Comparison of ENCODE assay signal across 31 mouse cellular contexts in genomic region chr2:14184375-14184774, GRCm38 (mm10). TPM values are rescaled to one million over a fixed set of nuclear protein-coding genes. Genes with fewer than 3 reads are reported as not detected.
"Had no signal": no experiment of that assay in that cellular context is flagged by ENCODE, and none has a peak within 500 bp of the region (broad histone marks: within the 10 kb centered on the region; RNA-seq: fewer than 3 reads in every experiment).

No protein-coding gene starts in this region.

- H3K4me2 ChIP-seq: heart, embryonic 12.5 days; hindbrain, embryonic 12.5 days; hindbrain, embryonic 14.5 days; intestine, embryonic 15.5 days; limb, embryonic 12.5 days; liver, embryonic 11.5 days; liver, embryonic 13.5 days; liver, embryonic 15.5 days had no signal

- H3K36me3 ChIP-seq: heart, embryonic 10.5 days; heart, embryonic 12.5 days; hindbrain, embryonic 10.5 days; hindbrain, embryonic 12.5 days; intestine, embryonic 15.5 days; limb, embryonic 10.5 days; limb, embryonic 12.5 days; liver, embryonic 13.5 days; liver, embryonic 15.5 days had no signal

- ATAC-seq: hindbrain, embryonic 16.5 days; inflammation-experienced regulatory T-cells, adult 6 months; intestine, embryonic 15.5 days; intestine, postnatal 0 days had no signal

- H3K27ac ChIP-seq: heart, embryonic 10.5 days; hindbrain, embryonic 10.5 days; hindbrain, embryonic 12.5 days; hindbrain, embryonic 14.5 days; intestine, embryonic 15.5 days; kidney, postnatal 0 days; left cerebral cortex, adult 2 months; limb, embryonic 10.5 days; limb, embryonic 12.5 days; liver, embryonic 13.5 days; liver, embryonic 15.5 days had no signal

- DNase-seq: gastrocnemius, postnatal 14 days; gastrocnemius, postnatal 36 days; heart, adult 18-20 months; heart, postnatal 10 days; heart, postnatal 4 days; kidney, adult 18-20 months; kidney, adult 8-10 months; kidney, postnatal 14 days; kidney, postnatal 36 days; liver; liver, embryonic 13.5 days had no signal

- H3K4me3 ChIP-seq: heart, embryonic 10.5 days; heart, embryonic 12.5 days; hindbrain, embryonic 10.5 days; hindbrain, embryonic 12.5 days; intestine, embryonic 15.5 days; left cerebral cortex, adult 2 months; limb, embryonic 10.5 days; limb, embryonic 12.5 days; liver, embryonic 13.5 days; liver, embryonic 15.5 days had no signal

- H3K4me1 ChIP-seq: heart, embryonic 10.5 days; heart, embryonic 12.5 days; hindbrain, embryonic 10.5 days; hindbrain, embryonic 12.5 days; intestine, embryonic 15.5 days; limb, embryonic 10.5 days; limb, embryonic 12.5 days; liver, embryonic 13.5 days; liver, embryonic 15.5 days had no signal

- H3K9ac ChIP-seq: heart, embryonic 12.5 days; hindbrain, embryonic 12.5 days; hindbrain, embryonic 14.5 days; intestine, embryonic 15.5 days; limb, embryonic 12.5 days; liver, embryonic 13.5 days; liver, embryonic 15.5 days had no signal

- H3K27me3 ChIP-seq: heart, embryonic 12.5 days; hindbrain, embryonic 12.5 days; intestine, embryonic 15.5 days; limb, embryonic 12.5 days; liver, embryonic 13.5 days; liver, embryonic 15.5 days had no signal

- H3K9me3 ChIP-seq: heart, embryonic 10.5 days; heart, embryonic 12.5 days; hindbrain, embryonic 10.5 days; hindbrain, embryonic 12.5 days; intestine, embryonic 15.5 days; limb, embryonic 10.5 days; limb, embryonic 12.5 days; liver, embryonic 13.5 days; liver, embryonic 15.5 days had no signal

RNA-seq across cellular contexts. Expression of gene Tmem236, which starts 10.1 kb away (rescaled TPM):
- total RNA-seq: heart, adult 18-20 months; heart, postnatal 10 days; heart, postnatal 25 days; layer of hippocampus, adult 18-20 months; left cerebral cortex, postnatal 14 days had no signal
- polyA plus RNA-seq: gonadal fat pad, adult 2 months; heart, embryonic 10.5 days; heart, embryonic 14.5 days; hindbrain, embryonic 10.5 days; hindbrain, embryonic 12.5 days; inflammation-experienced regulatory T-cells, adult 6 months; limb, embryonic 10.5 days; limb, embryonic 12.5 days; liver, embryonic 11.5 days; liver, embryonic 13.5 days had no signal
